Mouse (Mus musculus) brain, embryonic 14.5 days (tissue): ENCODE data around the gene Arsk.

ENCODE experiments used
- CTCF ChIP-seq: fragments of 200-500 bp; IDR thresholded peaks from 2 replicates; pipeline ENCODE4 v1.5.1; 2012; ENCODE audit warnings: inconsistent platforms, mild to moderate bottlenecking, moderate library complexity, borderline replicate concordance; ENCODE audit not compliant: insufficient read depth, insufficient read length; ENCODE audit errors: extremely low read depth
- POLR2A ChIP-seq: fragments of 200-500 bp; IDR thresholded peaks from 2 replicates; pipeline ENCODE4 v1.6.1; 2012; ENCODE audit warnings: mild to moderate bottlenecking, inconsistent platforms, borderline replicate concordance; ENCODE audit not compliant: poor library complexity, insufficient read depth, insufficient read length, severe bottlenecking; ENCODE audit errors: extremely low read depth

GRCm38 (mm10) chr13:76062126-76062525, 36.3 kb downstream of the Arsk start:
- TF ChIP-seq POLR2A, result no peak
- no peak for TF ChIP-seq CTCF
